Mouse (Mus musculus) cerebellum, adult 2 months (tissue): ENCODE results near the gene Pus7.

ENCODE experiments used
- CTCF ChIP-seq: fragments of 200-500 bp; IDR thresholded peaks from 2 replicates; pipeline ENCODE4 v1.5.1; 2011; ENCODE audit warnings: low read depth, mild to moderate bottlenecking, control low read depth, low read length, moderate library complexity, borderline replicate concordance; ENCODE audit not compliant: insufficient read depth
- POLR2A ChIP-seq: fragments of 200-500 bp; IDR thresholded peaks from 2 replicates; pipeline ENCODE4 v1.6.1; 2011; ENCODE audit warnings: low read length, control low read depth, borderline replicate concordance; ENCODE audit not compliant: insufficient read depth

GRCm38 (mm10) chr5:23737111-23737510 lies 46.4 kb downstream of the Pus7 start:
- TF ChIP-seq POLR2A (no peak), CTCF (no peak)
